Mouse (Mus musculus): Measurements from ENCODE around the gene Ablim1.

- TF ChIP-seq EP300 (optimal IDR thresholded peaks at IDR 0.05) (no peak), CTCF (IDR thresholded peaks at IDR 0.05; ENCODE audit: low read depth) (no peak)
These were observed 319.3 kb downstream of the Ablim1 start for GRCm38 (mm10) chr19:56995441-56995840.

Measured in stomach, postnatal 0 days (tissue).